Mouse (Mus musculus): Measurements from ENCODE around the gene Btbd9.

- no peak for TF ChIP-seq CTCF (IDR thresholded peaks at IDR 0.05; ENCODE audit: low read depth)
- no peak for TF ChIP-seq EP300 (IDR thresholded peaks at IDR 0.05; ENCODE audit: low read depth)
Observed at GRCm38 (mm10) chr17:30267432-30267973, 308.8 kb downstream of the Btbd9 start.

Measured in heart, postnatal 0 days (tissue).